Mouse (Mus musculus) neural tube, embryonic 12.5 days (tissue): ENCODE data around the gene Tctex1d4. TPM values are rescaled to one million over a fixed set of nuclear protein-coding genes. Genes with fewer than 3 reads are reported as not detected.

ENCODE experiments used
- ATAC-seq: fragments of 200-750 bp; cut with Nextera tagmentation; 2 replicates; pipeline ENCODE4 v1.8.0; 2017; ENCODE audit warnings: low read depth, mild to moderate bottlenecking, moderate TSS enrichment, moderate library complexity; ENCODE audit not compliant: low FRiP score
- H3K27ac ChIP-seq: fragments of 300-500 bp; sonication (generic); 2 replicates; pipeline ENCODE4 v1.5.1; 2016
- H3K27me3 ChIP-seq: fragments of 300-500 bp; sonication (generic); replicated peaks from 2 replicates; pipeline ENCODE4 v1.6.1; 2016; ENCODE audit warnings: mild to moderate bottlenecking
- H3K36me3 ChIP-seq: fragments of 300-500 bp; sonication (generic); 2 replicates; pipeline ENCODE4 v1.6.1; 2016; ENCODE audit warnings: mild to moderate bottlenecking
- H3K4me1 ChIP-seq: fragments of 300-500 bp; sonication (generic); 2 replicates; pipeline ENCODE4 v1.6.1; 2016
- H3K4me2 ChIP-seq: fragments of 300-500 bp; sonication (generic); replicated peaks from 2 replicates; pipeline ENCODE4 v1.6.1; 2016; ENCODE audit warnings: mild to moderate bottlenecking
- H3K4me3 ChIP-seq: fragments of 300-500 bp; sonication (generic); 2 replicates; pipeline ENCODE4 v1.5.1; 2016
- H3K9ac ChIP-seq: fragments of 300-500 bp; sonication (generic); 2 replicates; pipeline ENCODE4 v1.6.1; 2016; ENCODE audit warnings: mild to moderate bottlenecking
- H3K9me3 ChIP-seq: fragments of 300-500 bp; sonication (generic); 2 replicates; pipeline ENCODE4 v1.6.1; 2016; ENCODE audit warnings: mild to moderate bottlenecking
- WGBS: fragments of 180-500 bp; shearing (Covaris S2); methylation state at CpG from one replicate; pipeline ENCODE4 v1.1.7; 2016; 5-methylcytosine and 5-hydroxymethylcytosine counted together
- polyA plus RNA-seq: library from polyadenylated mRNA; unstranded; fragments of >200 nt; fragmentation: Nextera tagmentation; extraction: Ambion mirVana; gene quantifications from 2 replicates; pipeline ENCODE4 v1.2.1, GENCODE M21; 2016

The Tctex1d4 gene
- polyA plus RNA-seq, 1 experiment from 2014 or later, result not detected

- peaks cover 28% of the 10 kb centered on the region for H3K4me1 ChIP-seq
- peak overlapping the region; percentile 89 for H3K9ac ChIP-seq
- WGBS, result 7% methylated on average over 11 of the region's 11 CpGs
- peaks cover 8% of the 10 kb centered on the region; the same call in 1 of the 2 replicates for H3K27me3 ChIP-seq
- H3K27ac ChIP-seq, result no peak overlapping the region
- no peak for ATAC-seq
- H3K4me3 ChIP-seq, result peak overlapping the region; percentile 89
- H3K4me2 ChIP-seq, result peak overlapping the region; percentile 80
- H3K36me3 ChIP-seq, result peaks cover 25% of the 10 kb centered on the region; the same call in 1 of the 2 replicates
- no peaks in the 10 kb centered on the region for H3K9me3 ChIP-seq
Observed at GRCm38 (mm10) chr4:117132794-117133143, 6.2 kb downstream of the Tctex1d4 start.

- peak overlapping the region; percentile 89 for H3K4me3 ChIP-seq
- WGBS, result under 1% methylated on average over 42 of the region's 42 CpGs
- H3K27me3 ChIP-seq, result peaks cover 8% of the 10 kb centered on the region; the same call in 1 of the 2 replicates
- ATAC-seq, result peak; percentile 46
- peak overlapping the region; percentile 80 for H3K4me2 ChIP-seq
- no peaks in the 10 kb centered on the region for H3K9me3 ChIP-seq
- peak overlapping the region; percentile 89 for H3K9ac ChIP-seq
- H3K27ac ChIP-seq, result peak overlapping the region; percentile 57
- H3K4me1 ChIP-seq, result peaks cover 28% of the 10 kb centered on the region
- peaks cover 20% of the 10 kb centered on the region; the same call in 1 of the 2 replicates for H3K36me3 ChIP-seq
Observed at GRCm38 (mm10) chr4:117133366-117133796, 6.8 kb downstream of the Tctex1d4 start.

- Histone ChIP-seq H3K27ac (peak within 1 kb of the TSS; percentile 57), H3K27me3 (peaks cover 8% of the 10 kb centered on the region; the same call in 1 of the 2 replicates), H3K4me1 (peaks cover 28% of the 10 kb centered on the region), H3K9ac (peak within 1 kb of the TSS; percentile 89), H3K9me3 (no peaks in the 10 kb centered on the region), H3K4me2 (peak within 1 kb of the TSS; percentile 80), H3K36me3 (peaks cover 13% of the 10 kb centered on the region; the same call in 1 of the 2 replicates), H3K4me3 (peak within 1 kb of the TSS; percentile 89)
- whole genome bisulfite sequencing, result 2% methylated on average over 48 of the region's 48 CpGs
- ATAC-seq, result peak; percentile 80
Observed at GRCm38 (mm10) chr4:117133817-117134600, 7.4 kb downstream of the Tctex1d4 start, which contains the start of gene Plk3. Gene Plk3, minus strand, starts transcription at chr4:117133963.

- Histone ChIP-seq H3K4me1 (peaks cover 28% of the 10 kb centered on the region), H3K4me3 (no peak overlapping the region), H3K27ac (no peak overlapping the region), H3K27me3 (peaks cover 8% of the 10 kb centered on the region; the same call in 1 of the 2 replicates), H3K36me3 (peaks cover 11% of the 10 kb centered on the region; the same call in 1 of the 2 replicates), H3K4me2 (peak overlapping the region; percentile 80), H3K9ac (no peak overlapping the region), H3K9me3 (no peaks in the 10 kb centered on the region)
- 41% methylated on average over 2 of the region's 2 CpGs for WGBS
- ATAC-seq, result no peak
Observed at GRCm38 (mm10) chr4:117134601-117134995, 8.0 kb downstream of the Tctex1d4 start.

- no peaks in the 10 kb centered on the region for H3K9me3 ChIP-seq
- WGBS, result 24% methylated on average over 8 of the region's 8 CpGs
- no peaks in the 10 kb centered on the region for H3K36me3 ChIP-seq
- H3K27ac ChIP-seq, result no peak overlapping the region
- no peak overlapping the region for H3K9ac ChIP-seq
- H3K4me3 ChIP-seq, result no peak overlapping the region
- 0 out of 2 replicates have a peak, but pooled peaks cover 8% of the 10 kb centered on the region for H3K27me3 ChIP-seq
- no peak overlapping the region for H3K4me2 ChIP-seq
- peaks cover 18% of the 10 kb centered on the region for H3K4me1 ChIP-seq
- ATAC-seq, result no peak
Observed at GRCm38 (mm10) chr4:117136034-117136433, 9.4 kb downstream of the Tctex1d4 start.

GRCm38 (mm10) chr4:117138295-117139216 lies 12.0 kb downstream of the Tctex1d4 start:
- 72% methylated on average over 17 of the region's 17 CpGs for WGBS
- Histone ChIP-seq H3K4me3 (no peak overlapping the region), H3K9me3 (no peaks in the 10 kb centered on the region), H3K9ac (no peak overlapping the region), H3K27ac (no peak overlapping the region), H3K27me3 (no peaks in the 10 kb centered on the region), H3K36me3 (no peaks in the 10 kb centered on the region), H3K4me1 (0 out of 2 replicates have a peak, but pooled peaks cover 2% of the 10 kb centered on the region), H3K4me2 (no peak overlapping the region)
- ATAC-seq, result no peak

GRCm38 (mm10) chr4:117139217-117139612 lies 12.6 kb downstream of the Tctex1d4 start:
- ATAC-seq, result no peak
- Histone ChIP-seq H3K27ac (no peak overlapping the region), H3K9ac (no peak overlapping the region), H3K4me2 (no peak overlapping the region), H3K27me3 (no peaks in the 10 kb centered on the region), H3K4me1 (0 out of 2 replicates have a peak, but pooled peaks cover 1% of the 10 kb centered on the region), H3K4me3 (no peak overlapping the region), H3K36me3 (no peaks in the 10 kb centered on the region), H3K9me3 (no peaks in the 10 kb centered on the region)
- WGBS, result 5% methylated on average over 2 of the region's 2 CpGs

GRCm38 (mm10) chr4:117140613-117141012 lies 14.0 kb downstream of the Tctex1d4 start:
- Histone ChIP-seq H3K36me3 (no peaks in the 10 kb centered on the region), H3K27ac (no peak overlapping the region), H3K4me2 (no peak overlapping the region), H3K9me3 (no peaks in the 10 kb centered on the region), H3K4me1 (no peaks in the 10 kb centered on the region), H3K4me3 (no peak overlapping the region), H3K27me3 (no peaks in the 10 kb centered on the region), H3K9ac (no peak overlapping the region)
- no peak for ATAC-seq
- 43% methylated on average over 4 of the region's 4 CpGs for WGBS

GRCm38 (mm10) chr4:117143023-117143422 lies 16.4 kb downstream of the Tctex1d4 start:
- no peaks in the 10 kb centered on the region for H3K9me3 ChIP-seq
- H3K27me3 ChIP-seq, result no peaks in the 10 kb centered on the region
- WGBS, result 62% methylated on average over 7 of the region's 7 CpGs
- no peak overlapping the region for H3K27ac ChIP-seq
- ATAC-seq, result no peak
- no peak overlapping the region for H3K9ac ChIP-seq
- no peaks in the 10 kb centered on the region for H3K36me3 ChIP-seq
- H3K4me1 ChIP-seq, result no peaks in the 10 kb centered on the region
- no peak overlapping the region for H3K4me3 ChIP-seq
- H3K4me2 ChIP-seq, result no peak overlapping the region

GRCm38 (mm10) chr4:117145248-117145647 lies 18.7 kb downstream of the Tctex1d4 start:
- no peak overlapping the region for H3K27ac ChIP-seq
- H3K27me3 ChIP-seq, result no peaks in the 10 kb centered on the region
- WGBS, result 94% methylated on average over 13 of the region's 13 CpGs
- no peaks in the 10 kb centered on the region for H3K9me3 ChIP-seq
- H3K4me2 ChIP-seq, result no peak overlapping the region
- ATAC-seq, result no peak
- H3K4me1 ChIP-seq, result no peaks in the 10 kb centered on the region
- H3K36me3 ChIP-seq, result peaks cover 16% of the 10 kb centered on the region
- no peak overlapping the region for H3K4me3 ChIP-seq
- H3K9ac ChIP-seq, result no peak overlapping the region

- ATAC-seq, result no peak
- H3K4me3 ChIP-seq, result no peak overlapping the region
Observed at GRCm38 (mm10) chr4:117146176-117146575, 19.6 kb downstream of the Tctex1d4 start.

More at GRCm38 (mm10) chr4:117146176-117146575, 19.6 kb downstream of the Tctex1d4 start:
- Histone ChIP-seq H3K27me3 (no peaks in the 10 kb centered on the region), H3K36me3 (peaks cover 25% of the 10 kb centered on the region), H3K4me2 (no peak overlapping the region), H3K4me1 (no peaks in the 10 kb centered on the region), H3K9me3 (no peaks in the 10 kb centered on the region), H3K9ac (no peak overlapping the region), H3K27ac (no peak overlapping the region)
- WGBS, result 33% methylated on average over 15 of the region's 15 CpGs
